Mouse (Mus musculus): Measurements from ENCODE around the gene Dync1i2. TPM values are rescaled to one million over a fixed set of nuclear protein-coding genes. Genes with fewer than 3 reads are reported as not detected.

Dync1i2 gene
- total and polyA plus RNA-seq, 3 experiments, result 12.0 to 134 (median 131) TPM

DNA sequence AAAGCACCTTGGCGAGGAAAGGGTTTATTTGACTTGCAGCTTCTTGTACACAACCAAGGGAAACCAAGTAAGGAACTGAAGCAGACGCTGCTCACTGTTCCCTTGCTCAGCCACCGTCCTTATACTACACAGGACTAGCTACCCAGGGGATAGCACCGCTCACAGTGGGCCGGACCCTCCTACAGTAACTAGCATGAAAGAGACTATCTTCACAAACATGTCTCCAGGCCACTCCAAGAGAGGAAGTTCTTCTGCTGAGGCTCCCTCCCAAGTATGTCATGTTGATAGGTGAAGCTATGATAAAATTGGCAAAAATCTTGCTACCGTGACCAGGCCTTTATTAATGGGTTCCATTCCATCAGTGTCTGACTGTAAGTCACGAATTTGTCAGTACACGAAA, 57.2 kb downstream of the Dync1i2 start:
- peaks cover 34% of the 10 kb centered on the region for H3K4me1 ChIP-seq (ENCODE audit: insufficient read depth, low read depth, low read length)
- no peaks in the 10 kb centered on the region for H3K9me3 ChIP-seq (replicated peaks)
- peak; percentile 74 for ATAC-seq (ENCODE audit: extremely low read depth, insufficient number of reproducible peaks, low FRiP score, poor library complexity, severe bottlenecking)
- H3K27me3 ChIP-seq (ENCODE audit: insufficient read depth, low read length), result no peaks in the 10 kb centered on the region
- no peak for TF ChIP-seq CTCF (IDR thresholded peaks at IDR 0.05; ENCODE audit: low read depth, low read length)
- no peak for TF ChIP-seq GATA2 (IDR thresholded peaks at IDR 0.05; ENCODE audit: borderline replicate concordance, low read depth, low read length)
- TF ChIP-seq TAL1 (conservative IDR thresholded peaks at IDR 0.05; ENCODE audit: low read depth, low read length), result no peak
- no peak for TF ChIP-seq POLR2AphosphoS5 (IDR thresholded peaks at IDR 0.05; ENCODE audit: insufficient replicate concordance, low read depth, low read length)
- no peak for TF ChIP-seq GATA1 (IDR thresholded peaks at IDR 0.05; ENCODE audit: borderline replicate concordance, low read length)
- H3K36me3 ChIP-seq (replicated peaks), result peaks cover 46% of the 10 kb centered on the region
- peak overlapping the region; percentile 55; the same call in 1 of the 2 replicates for H3K4me3 ChIP-seq (ENCODE audit: low read depth, low read length)
- peak; percentile 53 for DNase-seq (ENCODE audit: low spot score)

DNA sequence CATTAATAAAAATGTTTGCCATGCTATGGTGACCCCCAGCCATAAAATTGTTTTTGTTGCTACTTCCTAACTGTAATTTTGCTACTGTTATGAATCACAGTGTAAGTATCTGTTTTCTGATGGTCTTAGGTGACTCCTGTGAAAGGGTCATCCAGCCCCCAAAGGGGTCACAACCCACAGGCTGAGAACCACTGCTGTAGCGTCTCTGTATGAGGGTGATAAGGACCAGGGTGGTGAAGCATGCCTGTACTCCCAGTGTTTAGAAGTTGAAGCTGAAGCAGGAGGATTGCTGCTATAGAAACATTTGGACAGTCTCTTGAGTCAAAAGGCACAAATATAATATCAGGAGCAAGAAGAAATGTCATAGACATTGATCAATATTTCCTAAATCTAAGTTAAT, 57.8 kb downstream of the Dync1i2 start:
- no peaks in the 10 kb centered on the region for H3K27me3 ChIP-seq (ENCODE audit: insufficient read depth, low read length)
- no peak for TF ChIP-seq CTCF (IDR thresholded peaks at IDR 0.05; ENCODE audit: low read depth, low read length)
- no peak for TF ChIP-seq GATA1 (IDR thresholded peaks at IDR 0.05; ENCODE audit: borderline replicate concordance, low read length)
- peak; percentile 39 for TF ChIP-seq TAL1 (conservative IDR thresholded peaks at IDR 0.05; ENCODE audit: low read depth, low read length)
- TF ChIP-seq POLR2AphosphoS5 (IDR thresholded peaks at IDR 0.05; ENCODE audit: insufficient replicate concordance, low read depth, low read length), result no peak
- TF ChIP-seq GATA2 (IDR thresholded peaks at IDR 0.05; ENCODE audit: borderline replicate concordance, low read depth, low read length), result no peak
- H3K36me3 ChIP-seq (replicated peaks), result peaks cover 51% of the 10 kb centered on the region
- H3K4me3 ChIP-seq (ENCODE audit: low read depth, low read length), result peak overlapping the region; percentile 55; the same call in 1 of the 2 replicates
- peaks cover 39% of the 10 kb centered on the region for H3K4me1 ChIP-seq (ENCODE audit: insufficient read depth, low read depth, low read length)
- DNase-seq (ENCODE audit: low spot score), result no peak
- ATAC-seq (ENCODE audit: extremely low read depth, insufficient number of reproducible peaks, low FRiP score, poor library complexity, severe bottlenecking), result 0 out of 2 replicates have a peak, but pooled peaks have one; percentile 19
- H3K9me3 ChIP-seq (replicated peaks), result no peaks in the 10 kb centered on the region

DNA sequence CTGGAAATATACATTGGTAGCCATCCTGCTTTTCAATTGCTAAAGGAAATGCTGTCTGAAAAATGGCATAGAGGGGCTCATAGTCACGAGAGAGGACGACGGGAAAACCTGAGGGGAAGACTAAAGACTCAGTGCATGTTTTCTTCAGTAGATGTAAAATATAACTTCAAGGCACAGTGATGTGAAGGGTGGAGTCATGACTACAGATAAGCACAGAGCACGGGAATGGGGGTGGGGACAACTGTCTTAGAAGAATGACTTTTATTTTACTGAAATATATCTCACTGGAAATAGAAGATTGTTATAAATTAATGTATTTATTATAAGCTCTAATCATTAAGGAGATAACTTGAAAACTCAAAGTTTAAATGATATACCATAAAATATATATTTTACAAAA, 58.6 kb downstream of the Dync1i2 start:
- no peaks in the 10 kb centered on the region for H3K27me3 ChIP-seq (ENCODE audit: insufficient read depth, low read length)
- TF ChIP-seq POLR2AphosphoS5 (IDR thresholded peaks at IDR 0.05; ENCODE audit: insufficient replicate concordance, low read depth, low read length) (no peak), GATA2 (IDR thresholded peaks at IDR 0.05; ENCODE audit: borderline replicate concordance, low read depth, low read length) (no peak), CTCF (IDR thresholded peaks at IDR 0.05; ENCODE audit: low read depth, low read length) (no peak), GATA1 (IDR thresholded peaks at IDR 0.05; ENCODE audit: borderline replicate concordance, low read length) (no peak), TAL1 (conservative IDR thresholded peaks at IDR 0.05; ENCODE audit: low read depth, low read length) (no peak)
- peak; percentile 9 for DNase-seq (ENCODE audit: low spot score)
- H3K4me3 ChIP-seq (ENCODE audit: low read depth, low read length), result no peak overlapping the region
- ATAC-seq (ENCODE audit: extremely low read depth, insufficient number of reproducible peaks, low FRiP score, poor library complexity, severe bottlenecking), result peak; percentile 59
- no peaks in the 10 kb centered on the region for H3K9me3 ChIP-seq (replicated peaks)
- H3K36me3 ChIP-seq (replicated peaks), result peaks cover 51% of the 10 kb centered on the region
- peaks cover 46% of the 10 kb centered on the region for H3K4me1 ChIP-seq (ENCODE audit: insufficient read depth, low read depth, low read length)

DNA sequence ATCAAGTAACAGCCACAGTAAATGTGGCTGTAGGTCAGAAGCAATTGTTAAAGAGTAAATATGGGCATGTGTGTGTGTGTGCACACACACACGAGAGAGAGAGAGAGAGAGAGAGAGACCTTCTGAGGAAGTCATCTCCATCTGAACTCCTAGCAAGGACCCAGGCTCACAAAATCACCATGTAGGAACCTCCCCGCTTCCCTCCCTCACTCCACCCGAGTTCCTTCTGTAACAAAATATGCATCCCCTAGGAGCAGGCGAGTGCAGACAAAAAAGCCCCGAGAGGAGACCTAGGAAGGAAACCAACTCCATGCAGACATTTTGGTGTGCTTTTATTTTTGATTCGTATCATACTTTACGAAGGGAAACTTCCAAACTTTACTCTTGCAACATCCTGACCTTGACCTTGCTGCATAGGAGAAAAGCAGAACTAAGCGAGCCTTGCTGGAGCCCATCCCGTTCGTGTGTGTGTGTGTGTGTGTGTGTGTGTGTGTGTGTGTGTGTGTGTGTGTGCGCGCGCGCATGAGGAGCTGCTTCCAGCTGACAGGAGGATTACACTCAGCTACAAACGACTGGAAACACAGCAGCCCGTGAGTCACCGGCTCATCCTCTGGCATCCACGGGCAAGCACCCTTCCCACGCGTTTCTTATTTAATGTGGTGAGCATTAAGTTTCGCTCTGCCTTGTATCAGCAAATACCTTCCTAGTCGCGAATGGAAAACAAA, 62.6 kb downstream of the Dync1i2 start:
- TF ChIP-seq GATA1 (IDR thresholded peaks at IDR 0.05; ENCODE audit: borderline replicate concordance, low read length) (no peak), CTCF (IDR thresholded peaks at IDR 0.05; ENCODE audit: low read depth, low read length) (no peak), GATA2 (IDR thresholded peaks at IDR 0.05; ENCODE audit: borderline replicate concordance, low read depth, low read length) (no peak)
- H3K9me3 ChIP-seq (replicated peaks), result no peaks in the 10 kb centered on the region
- DNase-seq (ENCODE audit: low spot score) (peak; percentile 11), ATAC-seq (ENCODE audit: extremely low read depth, insufficient number of reproducible peaks, low FRiP score, poor library complexity, severe bottlenecking) (no peak)
- peaks cover 33% of the 10 kb centered on the region for H3K4me1 ChIP-seq (ENCODE audit: insufficient read depth, low read depth, low read length)
- no peaks in the 10 kb centered on the region for H3K27me3 ChIP-seq (ENCODE audit: insufficient read depth, low read length)
- H3K4me3 ChIP-seq (ENCODE audit: low read depth, low read length), result no peak overlapping the region; the same call in 1 of the 2 replicates
- H3K36me3 ChIP-seq (replicated peaks), result peaks cover 69% of the 10 kb centered on the region

DNA sequence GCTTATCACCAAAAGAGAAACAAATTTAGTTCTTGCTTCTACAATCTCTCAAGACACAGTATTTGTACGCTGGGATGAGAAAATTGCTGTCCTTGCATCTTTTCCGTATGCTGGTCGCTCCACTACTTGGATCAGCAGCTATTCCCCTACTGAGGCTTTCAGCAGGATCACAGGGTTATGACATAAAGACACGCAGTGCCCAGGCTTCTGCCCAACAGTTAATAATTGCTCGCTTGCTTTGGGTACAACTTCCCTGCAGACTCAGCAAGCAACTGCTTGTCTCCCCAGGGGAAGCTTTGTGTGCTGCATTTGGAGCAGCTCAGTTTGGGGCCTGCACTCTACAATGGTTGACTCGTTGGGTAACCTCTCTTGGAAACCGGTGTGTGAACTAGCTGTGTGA, 64.2 kb downstream of the Dync1i2 start:
- TF ChIP-seq GATA1 (IDR thresholded peaks at IDR 0.05; ENCODE audit: borderline replicate concordance, low read length), result no peak
- TF ChIP-seq TAL1 (conservative IDR thresholded peaks at IDR 0.05; ENCODE audit: low read depth, low read length), result no peak
- TF ChIP-seq GATA2 (IDR thresholded peaks at IDR 0.05; ENCODE audit: borderline replicate concordance, low read depth, low read length), result no peak
- no peak for TF ChIP-seq CTCF (IDR thresholded peaks at IDR 0.05; ENCODE audit: low read depth, low read length)
- TF ChIP-seq POLR2AphosphoS5 (IDR thresholded peaks at IDR 0.05; ENCODE audit: insufficient replicate concordance, low read depth, low read length), result no peak
- DNase-seq (ENCODE audit: low spot score) (no peak), ATAC-seq (ENCODE audit: extremely low read depth, insufficient number of reproducible peaks, low FRiP score, poor library complexity, severe bottlenecking) (no peak)
- H3K4me1 ChIP-seq (ENCODE audit: insufficient read depth, low read depth, low read length), result peaks cover 22% of the 10 kb centered on the region
- H3K4me3 ChIP-seq (ENCODE audit: low read depth, low read length), result no peak overlapping the region
- H3K9me3 ChIP-seq (replicated peaks), result no peaks in the 10 kb centered on the region
- H3K27me3 ChIP-seq (ENCODE audit: insufficient read depth, low read length), result no peaks in the 10 kb centered on the region
- H3K36me3 ChIP-seq (replicated peaks), result peaks cover 80% of the 10 kb centered on the region

DNA sequence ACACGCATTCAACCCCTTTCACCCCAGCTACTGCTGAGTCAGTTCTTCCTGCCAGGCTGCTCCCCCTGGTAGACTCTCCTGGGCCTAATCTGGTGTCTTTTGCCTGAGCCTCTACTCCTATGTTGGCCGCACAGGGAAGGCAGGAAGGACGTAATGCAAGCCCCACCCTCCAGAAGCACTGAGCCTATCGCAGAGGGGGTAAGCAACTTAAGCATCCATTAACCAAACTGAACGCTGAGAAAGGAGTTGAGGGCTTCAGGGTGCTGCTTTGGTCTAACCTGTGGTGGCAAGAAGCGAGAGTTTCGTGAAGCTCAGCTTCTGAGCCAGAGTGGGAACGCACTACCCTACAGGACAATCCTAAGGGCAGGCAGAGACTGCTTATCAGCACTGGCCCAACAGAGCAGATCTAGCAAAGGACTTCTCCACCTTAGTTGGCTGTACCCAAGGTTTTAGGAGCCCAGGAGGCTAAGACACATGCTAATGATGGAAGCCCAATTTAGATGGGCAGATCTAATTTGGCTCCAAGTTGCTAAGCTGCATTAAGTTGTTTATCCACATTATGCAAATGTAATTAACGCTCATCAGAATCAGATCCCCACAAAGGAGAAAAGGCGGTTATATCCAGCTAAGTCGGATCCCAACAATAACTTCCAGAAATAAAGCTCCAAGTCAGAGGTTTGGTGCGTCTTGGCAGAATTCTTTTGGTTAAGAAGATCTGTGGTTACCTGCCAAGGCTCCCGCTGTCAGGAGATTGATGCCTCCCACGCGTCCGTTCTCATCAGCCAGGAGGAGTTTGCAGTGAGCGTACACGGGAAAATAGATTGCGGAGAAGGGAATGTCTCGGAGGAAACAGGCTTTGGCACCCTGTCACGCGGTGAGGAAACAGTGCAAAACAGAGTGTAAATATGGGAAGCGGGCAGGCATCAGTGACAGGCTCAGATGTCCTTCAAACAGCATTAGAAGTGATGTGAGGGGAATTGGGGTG, 67.6 kb downstream of the Dync1i2 start:
- peaks cover 92% of the 10 kb centered on the region for H3K36me3 ChIP-seq (replicated peaks)
- H3K4me1 ChIP-seq (ENCODE audit: insufficient read depth, low read depth, low read length), result peaks cover 12% of the 10 kb centered on the region
- no peaks in the 10 kb centered on the region for H3K9me3 ChIP-seq (replicated peaks)
- DNase-seq (ENCODE audit: low spot score) (no peak), ATAC-seq (ENCODE audit: extremely low read depth, insufficient number of reproducible peaks, low FRiP score, poor library complexity, severe bottlenecking) (no peak)
- TF ChIP-seq TAL1 (conservative IDR thresholded peaks at IDR 0.05; ENCODE audit: low read depth, low read length) (no peak), GATA1 (IDR thresholded peaks at IDR 0.05; ENCODE audit: borderline replicate concordance, low read length) (no peak), CTCF (IDR thresholded peaks at IDR 0.05; ENCODE audit: low read depth, low read length) (no peak), POLR2AphosphoS5 (IDR thresholded peaks at IDR 0.05; ENCODE audit: insufficient replicate concordance, low read depth, low read length) (no peak), GATA2 (IDR thresholded peaks at IDR 0.05; ENCODE audit: borderline replicate concordance, low read depth, low read length) (no peak)
- H3K4me3 ChIP-seq (ENCODE audit: low read depth, low read length), result no peak overlapping the region
- no peaks in the 10 kb centered on the region for H3K27me3 ChIP-seq (ENCODE audit: insufficient read depth, low read length)
